Mouse (Mus musculus): Measurements from ENCODE around the gene Unc119. TPM values are rescaled to one million over a fixed set of nuclear protein-coding genes. Genes with fewer than 3 reads are reported as not detected.

Gene Unc119
- total RNA-seq, 2 experiments from 2014 or later, result 5.9 to 6.3 TPM

DNA sequence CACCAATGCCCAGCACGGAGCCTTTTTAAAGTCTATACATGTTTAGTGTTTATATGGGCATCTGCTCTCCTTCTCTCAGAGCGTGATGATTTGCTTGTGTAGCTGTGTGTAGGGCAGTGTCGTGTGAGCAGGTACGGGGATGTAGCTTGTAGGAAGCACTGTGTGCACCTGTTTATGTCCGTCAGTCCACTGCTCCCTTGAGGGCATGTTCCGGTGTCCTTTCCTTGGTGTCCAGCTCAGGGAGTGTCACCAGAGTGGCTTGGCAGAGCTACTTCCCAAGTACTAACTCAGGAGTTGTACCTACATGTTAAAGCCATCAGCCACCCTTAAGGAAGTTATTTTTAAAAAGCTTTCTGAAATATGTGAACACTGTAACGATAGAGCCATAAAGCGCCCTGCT, 6.2 kb upstream of the Unc119 start:
- no peak for DNase-seq
- intact Hi-C loops (cut with DNase I), result no loop called here

DNA sequence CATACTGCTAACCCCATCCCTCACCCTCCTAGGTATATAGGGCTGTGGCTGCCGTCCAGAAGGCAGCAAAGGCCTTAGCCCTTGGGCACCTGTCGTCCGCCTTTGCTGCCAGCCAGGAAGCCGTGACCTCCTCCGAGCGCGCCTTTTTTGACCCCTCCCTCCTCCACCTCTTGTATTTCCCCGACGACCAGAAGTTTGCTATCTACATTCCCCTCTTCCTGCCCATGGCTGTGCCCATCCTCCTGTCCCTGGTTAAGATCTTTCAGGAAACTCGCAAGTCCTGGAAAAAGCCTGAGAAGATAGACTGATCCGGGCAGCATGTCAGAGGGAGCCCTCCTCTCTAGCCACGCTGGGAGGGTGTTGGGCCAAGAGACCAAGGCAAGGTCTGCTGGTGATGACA, 1.6 kb upstream of the Unc119 start:
- no peak for DNase-seq
- intact Hi-C loops (cut with DNase I), result no loop called here

DNA sequence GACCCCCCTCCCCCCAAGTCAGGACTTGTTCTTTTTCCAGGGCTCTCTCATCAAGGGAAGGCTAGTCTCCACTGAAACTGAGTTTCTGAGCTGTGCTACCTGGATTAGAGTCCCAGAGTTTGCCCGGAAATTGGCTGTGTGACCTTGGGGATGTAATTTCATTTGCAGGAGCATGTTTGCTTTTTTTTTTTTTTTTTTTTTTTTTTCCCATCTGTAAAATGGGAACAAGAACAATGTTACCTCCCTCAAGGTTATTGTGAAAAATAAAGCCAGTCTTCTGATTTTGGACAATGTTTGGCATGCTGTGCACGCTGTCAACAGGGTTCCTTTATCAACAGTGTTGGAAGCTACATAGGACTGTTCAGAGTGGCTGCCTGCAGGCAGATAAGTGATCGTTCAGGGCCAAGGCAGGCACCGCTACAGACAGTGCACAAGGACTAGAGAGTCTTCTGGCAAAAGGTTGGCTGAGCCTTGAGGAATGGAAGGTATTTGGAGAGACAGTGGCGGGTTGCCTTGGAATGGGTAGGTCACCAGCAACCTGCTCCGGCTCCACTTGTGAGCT, 1.1 kb downstream of the Unc119 start:
- intact Hi-C loops (cut with DNase I), result no loop called here
- DNase-seq, result no peak

DNA sequence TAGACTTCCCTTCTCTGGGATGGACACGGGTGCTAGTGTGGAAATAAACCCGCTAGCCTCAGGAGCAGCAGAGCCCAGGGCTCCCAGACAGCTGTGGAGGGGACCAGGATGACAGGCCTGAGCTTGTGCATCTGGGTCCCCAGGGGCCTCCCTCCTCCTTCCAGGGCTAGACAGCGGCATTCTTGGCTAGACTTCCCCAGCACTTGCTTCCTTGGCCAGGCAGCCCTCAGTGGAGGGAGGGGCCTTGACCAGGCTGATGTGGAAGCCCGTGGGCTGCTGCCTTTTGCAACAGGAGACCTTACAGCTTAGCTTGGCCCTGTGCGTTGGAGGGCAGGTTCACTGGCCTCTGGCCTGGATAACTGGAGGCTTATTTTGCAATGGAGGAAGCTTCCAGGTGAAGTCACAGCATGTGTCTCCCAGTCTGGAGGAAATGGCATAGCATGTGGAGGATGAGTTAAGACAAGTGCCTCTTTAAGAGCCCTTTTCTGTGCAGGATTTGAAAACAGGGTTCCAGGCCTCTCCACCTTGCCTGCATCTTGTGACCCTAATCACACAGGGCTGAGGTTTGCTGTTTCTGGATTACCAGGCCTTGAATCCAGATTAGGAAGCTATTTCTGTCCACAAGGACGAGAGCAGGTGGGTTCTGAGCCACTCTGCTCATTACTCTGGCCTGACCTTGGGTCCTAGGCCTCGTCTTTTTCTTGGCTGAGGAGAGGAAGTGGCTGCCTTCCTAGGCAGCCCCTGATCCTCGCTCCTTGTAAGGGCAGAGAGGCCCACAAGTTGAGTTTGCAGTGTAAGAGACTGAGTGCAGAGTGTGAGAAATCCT, 1.8 kb downstream of the Unc119 start:
- intact Hi-C loops (cut with DNase I), result loop anchor here (5.0 kb wide), 1 partner anchor 83 kb away; the partner anchor contains the start of gene 2610507B11Rik
- peak; percentile 78 to 79 for DNase-seq

DNA sequence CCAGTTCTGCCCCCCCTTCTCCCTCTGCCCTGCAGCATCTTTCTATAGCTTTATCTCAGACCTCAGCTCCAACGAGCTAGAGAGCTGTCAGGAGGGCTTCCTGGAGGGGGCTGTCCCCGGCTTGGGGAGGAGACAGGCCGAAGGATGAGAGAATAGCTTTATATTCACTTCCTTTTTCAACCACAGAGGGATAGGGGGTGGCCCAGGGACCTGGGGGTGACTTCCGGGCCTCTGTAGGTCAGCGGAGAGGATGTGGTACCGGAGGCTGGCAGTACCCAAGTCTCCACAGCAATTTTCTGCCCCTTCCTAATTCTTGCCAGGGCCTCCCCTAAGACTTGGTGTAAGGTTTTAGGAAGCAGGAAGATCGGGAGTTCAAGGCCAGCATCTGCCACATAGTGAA, 2.5 kb downstream of the Unc119 start:
- intact Hi-C loops (cut with DNase I), result loop anchor here (5.0 kb wide), 1 partner anchor 84 kb away; the partner anchor contains the start of gene 2610507B11Rik
- no peak for DNase-seq

DNA sequence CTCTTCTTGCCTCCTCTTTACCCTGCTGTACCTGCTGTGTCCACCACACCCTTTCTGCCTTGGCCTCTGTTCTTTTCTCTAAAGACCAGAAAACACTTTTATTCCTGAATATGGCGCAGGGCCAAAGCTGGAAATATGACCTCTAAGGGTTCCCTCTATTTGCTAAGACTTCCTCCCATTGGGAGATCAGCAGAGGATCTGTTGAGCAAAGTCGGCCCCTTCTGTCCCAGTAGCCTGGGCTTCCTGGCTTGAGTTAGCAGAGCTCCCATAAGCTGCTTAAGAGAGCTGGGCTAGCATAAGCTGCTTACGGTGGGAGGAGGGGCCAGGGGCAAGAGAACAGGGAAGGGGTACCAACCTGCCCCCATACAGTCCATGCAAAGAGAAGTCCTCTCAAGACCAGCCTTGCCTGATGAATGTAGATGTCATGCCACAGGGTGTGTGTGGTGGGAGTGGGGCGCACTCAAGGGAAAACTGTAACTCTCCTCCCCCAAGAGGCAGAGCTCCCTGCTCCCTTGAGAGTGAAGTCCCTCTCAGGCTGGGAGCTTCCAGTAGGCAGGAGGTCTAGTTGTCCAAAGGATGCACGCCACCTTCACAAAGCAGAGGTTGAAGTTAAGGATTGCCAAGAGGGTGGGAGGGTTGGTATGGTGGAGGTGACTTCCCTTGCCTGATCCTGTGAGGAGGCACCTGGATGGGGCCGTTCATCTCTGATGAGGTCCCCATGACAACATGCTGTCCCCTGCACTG, 3.2 kb downstream of the Unc119 start:
- peak in 1 of 2 experiments; percentile 17 for DNase-seq
- intact Hi-C loops (cut with DNase I), result loop anchor here (5.0 kb wide), 1 partner anchor 84 kb away; the partner anchor contains the start of gene 2610507B11Rik

DNA sequence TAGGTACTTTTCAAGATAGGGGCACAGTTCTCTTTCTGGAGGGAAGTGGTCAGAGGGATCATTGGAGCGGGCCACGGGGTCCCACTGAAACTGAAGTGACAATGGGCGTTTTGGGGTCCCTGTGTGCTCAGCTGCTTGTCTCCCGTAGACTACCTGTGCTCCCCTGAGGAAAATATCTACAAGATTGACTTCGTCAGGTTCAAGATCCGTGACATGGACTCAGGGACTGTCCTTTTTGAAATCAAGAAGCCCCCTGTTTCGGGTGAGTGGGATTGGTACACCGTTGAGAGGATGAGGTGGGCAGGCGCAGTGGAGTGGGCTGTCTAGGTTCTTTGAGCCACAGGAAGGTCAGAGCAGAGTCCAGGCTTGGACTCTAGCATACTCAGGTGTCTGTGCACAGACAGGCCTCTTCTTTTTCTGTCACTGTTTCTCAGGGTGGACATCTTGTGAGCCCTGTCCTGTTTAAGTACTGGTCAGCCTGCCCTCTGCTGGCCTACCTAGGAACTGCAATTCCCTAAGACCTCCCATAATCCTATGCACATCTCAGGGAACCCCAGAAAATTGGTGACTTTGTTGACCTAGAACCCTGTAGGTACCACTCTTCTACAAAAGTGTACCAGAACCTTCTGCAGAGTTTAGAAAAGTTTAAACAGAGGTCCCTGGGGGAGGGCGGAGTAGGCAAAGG, 3.9 kb downstream of the Unc119 start:
- DNase-seq, result peak; percentile 66 to 84
- intact Hi-C loops (cut with DNase I), result loop anchor here (5.0 kb wide), 1 partner anchor 85 kb away; the partner anchor contains the start of gene 2610507B11Rik

DNA sequence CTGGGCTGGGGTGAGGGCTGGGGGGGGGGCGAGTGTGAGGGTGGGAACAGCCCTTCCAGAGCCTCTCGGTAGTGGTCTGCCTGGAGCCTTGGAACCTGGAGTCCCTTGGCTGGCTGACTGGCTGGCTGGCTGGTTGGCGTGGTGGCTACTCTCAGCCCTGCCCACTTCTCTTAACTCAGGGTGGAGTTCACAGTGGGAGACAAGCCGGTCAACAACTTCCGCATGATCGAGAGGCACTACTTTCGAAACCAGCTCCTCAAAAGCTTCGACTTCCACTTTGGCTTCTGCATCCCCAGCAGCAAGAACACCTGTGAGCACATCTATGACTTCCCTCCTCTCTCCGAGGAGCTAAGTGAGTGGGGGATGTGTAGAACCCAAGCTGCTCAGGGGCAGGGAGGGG, 4.6 kb downstream of the Unc119 start:
- DNase-seq, result no peak
- intact Hi-C loops (cut with DNase I), result loop anchor here (5.0 kb wide), 1 partner anchor 86 kb away; the partner anchor contains the start of gene 2610507B11Rik

DNA sequence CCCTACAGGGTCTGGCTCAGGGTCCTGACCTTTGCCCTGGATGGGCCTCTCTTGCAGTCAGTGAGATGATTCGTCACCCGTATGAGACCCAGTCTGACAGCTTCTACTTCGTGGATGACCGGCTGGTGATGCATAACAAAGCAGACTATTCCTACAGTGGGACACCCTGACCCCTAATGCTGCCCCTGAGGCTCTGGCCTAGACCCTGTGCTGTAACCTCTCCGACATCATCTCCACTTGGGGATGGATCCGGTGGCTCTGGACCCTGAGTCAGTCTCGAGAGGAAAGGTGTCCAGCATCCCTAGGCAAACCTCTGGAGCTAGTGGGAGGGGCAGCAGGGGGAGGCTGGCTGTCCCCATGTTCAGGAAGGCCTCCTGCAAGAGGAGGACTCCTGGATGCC, 5.2 kb downstream of the Unc119 start:
- no peak for DNase-seq
- intact Hi-C loops (cut with DNase I), result loop anchor here (5.0 kb wide), 1 partner anchor 86 kb away; the partner anchor contains the start of gene 2610507B11Rik

DNA sequence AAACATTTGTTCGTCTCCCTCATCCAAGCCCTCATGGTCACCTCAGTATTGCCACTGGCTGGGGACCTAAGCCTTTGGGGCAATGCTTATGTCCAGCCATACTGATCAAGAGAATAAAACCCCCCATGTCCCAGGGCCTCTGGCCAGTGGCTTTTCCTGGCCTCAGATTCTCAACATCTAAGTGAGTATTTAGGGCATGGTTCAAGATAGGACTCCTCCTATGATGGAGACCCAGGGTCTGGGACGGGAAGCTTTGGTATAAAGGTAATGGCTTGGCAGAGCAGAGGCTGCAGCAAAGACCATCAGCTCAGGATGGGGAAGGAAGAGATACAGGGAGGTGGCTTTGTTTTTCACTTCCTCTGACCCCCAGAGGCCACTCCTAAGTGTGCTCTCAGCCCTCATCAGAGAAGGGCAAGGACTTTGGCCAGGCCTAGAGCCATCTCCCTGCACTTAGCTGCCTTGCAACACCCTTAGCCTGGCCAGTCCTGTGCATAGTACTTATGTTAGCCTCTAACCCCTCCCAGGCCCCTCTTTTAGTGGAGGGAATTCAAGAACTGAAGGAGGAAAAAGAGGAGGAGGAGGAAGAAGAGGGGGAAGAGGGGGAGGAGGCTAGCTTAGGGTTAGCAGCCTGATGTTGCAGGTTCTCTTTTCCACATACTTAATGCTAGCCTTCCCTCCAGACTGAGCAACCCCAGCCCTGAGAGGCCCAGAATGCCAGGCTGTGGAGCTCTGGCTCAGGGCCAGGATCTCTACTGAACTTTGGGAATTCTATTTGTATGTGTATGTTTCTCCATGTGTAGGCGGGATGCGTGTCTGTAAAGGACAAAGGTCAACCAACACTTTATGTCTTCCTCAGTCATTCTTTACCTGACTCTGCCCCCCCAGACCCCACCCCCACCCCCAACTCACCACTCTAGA, 6.4 kb downstream of the Unc119 start:
- DNase-seq, result no peak
- intact Hi-C loops (cut with DNase I), result loop anchor here (5.0 kb wide), 1 partner anchor 87 kb away; the partner anchor contains the start of gene 2610507B11Rik

DNA sequence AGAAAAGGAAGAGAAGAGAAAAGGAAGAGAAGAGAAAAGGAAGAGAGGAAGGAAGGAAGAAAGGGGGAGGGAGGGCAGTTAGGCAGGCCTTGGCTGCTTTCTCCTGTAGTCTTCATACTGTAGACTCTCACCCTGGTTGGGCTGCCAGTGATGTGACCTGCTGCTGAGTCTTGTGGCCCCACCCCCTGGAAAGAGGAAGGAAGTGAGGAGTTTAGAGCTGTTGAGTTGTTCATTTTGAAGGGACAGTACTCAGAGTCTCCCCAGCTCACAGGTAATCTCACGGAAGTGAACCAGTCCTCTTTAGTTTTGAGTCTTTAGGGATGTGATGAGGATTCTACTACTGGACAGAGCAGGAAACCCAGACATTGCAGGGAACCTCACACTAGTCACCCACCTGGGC, 9.8 kb downstream of the Unc119 start:
- intact Hi-C loops (cut with DNase I), result no loop called here
- no peak for DNase-seq

DNA sequence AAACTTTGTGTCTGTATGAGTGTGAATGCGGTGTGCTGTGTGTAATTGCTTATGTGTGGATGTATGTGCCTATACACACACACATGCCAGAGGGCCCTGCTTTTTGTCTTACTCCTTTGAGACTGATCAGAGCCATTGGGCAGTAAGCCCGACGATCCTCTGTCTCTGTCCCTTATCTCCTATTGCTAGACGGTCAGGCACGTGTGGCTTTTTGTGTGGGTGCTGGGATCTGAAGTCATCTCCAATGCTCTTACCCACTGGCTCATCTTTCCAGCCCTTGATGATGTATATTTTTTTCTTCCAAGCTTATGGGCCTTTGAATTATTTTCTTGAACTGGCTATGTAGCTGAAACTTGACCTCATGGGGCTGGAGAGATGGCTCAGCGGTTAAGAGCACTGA, 11.6 kb downstream of the Unc119 start:
- no peak for DNase-seq
- intact Hi-C loops (cut with DNase I), result loop anchor here (1.0 kb wide), 1 partner anchor 44 kb away; no protein-coding TSS in a partner anchor

DNA sequence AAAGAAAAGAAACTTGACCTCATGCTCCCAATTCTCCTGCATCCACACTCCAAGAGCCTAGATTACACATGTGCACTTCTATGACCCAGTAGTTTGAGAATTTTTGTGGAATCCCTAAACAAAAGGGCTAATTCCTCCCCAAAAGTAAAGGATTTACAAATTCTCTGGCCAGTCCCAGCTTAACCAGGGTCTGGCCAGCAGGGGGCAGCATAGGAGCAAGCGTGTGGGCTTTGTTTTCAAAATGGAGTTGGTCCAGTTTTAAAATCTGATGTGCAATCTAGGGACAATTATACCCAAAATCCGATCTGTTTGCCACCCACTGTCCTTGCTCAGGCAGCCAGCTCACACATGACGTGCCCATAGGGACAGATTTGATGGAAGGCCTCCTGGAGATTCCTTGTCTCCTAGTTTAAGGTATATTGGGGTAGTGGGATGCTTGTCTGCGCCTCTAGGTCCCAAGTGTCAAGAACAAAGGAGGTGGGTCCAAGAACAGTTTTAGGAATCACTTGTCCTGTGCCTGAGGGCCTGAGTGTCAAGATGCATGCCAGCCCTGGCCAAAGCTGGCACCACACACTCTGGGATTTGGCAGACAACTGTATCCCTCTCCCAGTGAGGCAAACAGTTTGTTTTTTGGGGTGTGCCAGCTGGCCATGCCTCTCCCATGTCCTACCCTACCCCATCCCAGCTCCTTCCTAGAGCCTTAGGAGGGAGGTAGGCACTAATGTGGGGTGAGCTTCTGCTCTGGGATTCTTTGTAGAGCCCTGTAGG, 12.4 kb downstream of the Unc119 start:
- DNase-seq, result peak; percentile 70 to 77
- intact Hi-C loops (cut with DNase I), result loop anchor here (1.0 kb wide), 1 partner anchor 44 kb away; no protein-coding TSS in a partner anchor

DNA sequence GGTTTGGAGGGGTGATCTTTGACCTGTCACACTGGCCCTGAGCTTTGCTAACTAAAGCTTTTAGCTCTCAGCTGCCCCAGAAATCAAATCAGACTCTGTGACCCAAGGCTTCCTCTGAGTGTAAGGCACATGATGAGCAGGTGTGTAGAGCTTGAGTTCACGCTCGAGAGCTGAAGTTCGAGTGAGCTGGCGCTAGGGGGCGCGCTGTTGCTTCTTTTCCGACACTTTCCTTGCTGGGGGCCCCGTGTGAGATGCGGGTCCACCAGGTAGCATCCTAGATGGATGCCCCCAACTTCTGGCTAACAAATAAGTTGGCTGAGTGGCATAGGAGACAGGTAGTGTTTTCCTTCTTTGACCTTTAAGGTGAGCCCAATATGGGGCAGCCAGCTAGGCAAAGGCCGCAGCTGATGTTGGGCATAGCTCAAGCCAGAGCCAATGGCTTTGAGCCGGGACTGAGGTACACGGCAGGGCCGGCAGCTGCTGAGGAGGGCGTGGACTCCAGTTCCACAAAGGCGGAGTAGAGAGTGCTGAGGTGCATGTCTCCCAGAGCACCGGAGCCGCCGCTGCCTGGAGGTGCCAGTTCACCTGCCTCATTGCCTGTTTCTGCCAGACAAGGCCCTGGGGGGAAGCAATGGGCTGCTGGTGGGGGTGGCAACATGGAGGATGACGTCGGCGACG, 15.2 kb downstream of the Unc119 start:
- no peak for DNase-seq
- intact Hi-C loops (cut with DNase I), result no loop called here

DNA sequence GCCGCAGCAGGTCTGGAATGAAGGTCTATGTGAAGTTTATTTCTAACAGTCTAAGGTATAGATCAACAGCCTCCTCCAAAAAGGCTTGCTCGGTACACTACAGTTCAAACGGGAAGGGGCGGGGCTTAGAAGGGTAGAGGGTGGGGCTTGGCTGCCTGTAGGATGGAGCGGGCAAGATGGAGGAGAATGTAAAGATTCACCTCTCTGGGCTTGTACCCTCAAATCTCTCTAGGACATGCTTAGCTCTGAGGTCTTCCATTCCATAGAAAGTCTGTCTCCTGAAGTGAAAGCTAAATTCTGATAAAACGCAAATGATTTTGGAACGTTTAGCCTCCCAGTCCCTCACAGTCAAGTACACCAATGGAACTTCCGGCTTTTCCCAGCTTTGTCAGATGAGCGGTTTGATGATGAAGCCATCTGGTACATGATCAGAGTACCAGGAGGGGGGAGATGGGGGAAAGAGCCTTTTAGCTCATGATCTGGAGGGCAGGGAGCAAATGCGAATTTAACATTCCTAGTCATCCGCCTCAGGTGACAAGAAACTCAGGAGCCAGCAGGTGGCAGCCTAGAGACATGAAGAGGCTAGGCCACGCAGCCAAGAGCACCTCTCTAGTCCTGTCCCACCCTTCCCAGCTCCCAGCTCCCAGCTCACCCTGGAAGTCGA, 17.0 kb downstream of the Unc119 start:
- intact Hi-C loops (cut with DNase I), result loop anchor here (1.0 to 5.0 kb wide), 2 partner anchors 39 to 92 kb away; no protein-coding TSS in a partner anchor

DNA sequence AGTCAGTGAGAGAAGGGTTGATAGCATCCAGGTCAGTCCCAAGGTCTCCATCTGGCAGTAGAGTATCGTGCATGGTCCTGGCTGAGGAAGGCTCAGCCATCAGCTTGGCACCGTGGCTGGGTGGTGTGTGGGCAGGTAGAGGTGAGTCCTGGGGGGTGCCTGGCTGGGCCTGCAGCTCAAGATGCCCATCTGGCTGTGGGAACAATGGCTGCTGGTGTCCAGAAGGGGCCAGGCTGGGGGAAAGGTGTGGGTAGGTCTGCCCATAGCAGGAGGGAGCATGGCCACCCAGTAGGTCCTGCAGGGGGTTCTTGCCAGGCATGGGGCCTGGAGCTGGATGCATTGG, 17.5 kb downstream of the Unc119 start:
- DNase-seq, result no peak
- intact Hi-C loops (cut with DNase I), result loop anchor here (1.0 to 5.0 kb wide), 2 partner anchors 39 to 92 kb away; no protein-coding TSS in a partner anchor

More for the DNA sequence above, 17.0 kb downstream of the Unc119 start:
- peak; percentile 69 to 78 for DNase-seq

All from heart, postnatal 14 days (tissue).